24 mouse cellular contexts compared by ENCODE assay signal in the genomic region with DNA sequence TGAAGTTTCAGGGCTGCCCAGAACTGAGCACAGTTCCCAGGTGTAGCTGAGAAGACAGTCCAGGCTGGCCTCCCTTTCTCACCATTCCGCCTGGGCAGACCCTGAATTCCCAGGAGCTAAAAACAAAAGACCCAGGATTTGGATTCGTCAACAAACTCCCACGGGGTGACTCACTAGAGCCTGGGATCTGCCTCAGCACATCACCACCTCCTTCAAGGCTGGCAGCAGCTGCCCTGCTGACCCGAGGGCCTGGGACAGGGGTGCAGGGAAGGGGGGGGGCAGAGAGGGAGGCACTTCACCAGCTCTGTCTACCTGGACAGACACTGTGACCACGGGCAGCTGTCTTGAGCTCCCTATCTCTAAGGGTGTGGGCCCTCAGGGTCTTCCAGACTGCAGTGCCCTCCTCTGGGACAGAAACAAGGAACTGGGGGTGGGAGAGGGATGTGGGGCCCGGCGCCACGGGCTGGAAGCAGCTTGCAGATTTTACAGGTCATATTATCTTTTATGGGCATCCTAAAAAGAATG. TPM values are rescaled to one million over a fixed set of nuclear protein-coding genes. Genes with fewer than 3 reads are reported as not detected.
A peak's percentile ranks its signal among the peaks of the same experiment; 100 is the strongest.
DNase-seq lines count a peak whose midpoint lies in the region; ATAC-seq lines count a peak whose summit lies in the region.
"Had no signal": no experiment of that assay in that cellular context is flagged by ENCODE, and none has a peak within 500 bp of the region (broad histone marks: within the 10 kb centered on the region; RNA-seq: fewer than 3 reads in every experiment).

No protein-coding gene starts in this region.

- no peak for ATAC-seq in forebrain, embryonic 14.5 days
- no peak for ATAC-seq in hindbrain, embryonic 14.5 days (ENCODE audit: low FRiP score)
- ATAC-seq: forebrain, embryonic 16.5 days; midbrain, embryonic 16.5 days had no signal

- H3K4me1 ChIP-seq in forebrain, embryonic 10.5 days = peaks cover 22% of the 10 kb centered on the region
- peaks cover 7% of the 10 kb centered on the region; the same call in 1 of the 2 replicates for H3K4me1 ChIP-seq in forebrain, embryonic 14.5 days (ENCODE audit: control insufficient read depth, insufficient read depth, low read length)
- peaks cover 32% of the 10 kb centered on the region for H3K4me1 ChIP-seq in hindbrain, embryonic 10.5 days (replicated peaks)
- peaks cover 7% of the 10 kb centered on the region; the same call in 1 of the 2 replicates for H3K4me1 ChIP-seq in hindbrain, embryonic 14.5 days (replicated peaks; ENCODE audit: control insufficient read depth, insufficient read depth, low read length)
- peaks cover 12% of the 10 kb centered on the region for H3K4me1 ChIP-seq in embryonic facial prominence, embryonic 10.5 days
- H3K4me1 ChIP-seq: hindbrain, embryonic 15.5 days had no signal

- intact Hi-C loops in gastrocnemius, postnatal 14 days (cut with DNase I; ENCODE audit: low total_unique reads) = no loop called here

- no peak overlapping the region for H3K9ac ChIP-seq in forebrain, embryonic 14.5 days (ENCODE audit: low read length)
- no peak overlapping the region for H3K9ac ChIP-seq in hindbrain, embryonic 14.5 days
- H3K9ac ChIP-seq: hindbrain, embryonic 15.5 days; liver, embryonic 14.5 days; neural tube, embryonic 12.5 days had no signal

- peak overlapping the region; percentile 58; the same call in 1 of the 2 replicates for H3K27ac ChIP-seq in forebrain, embryonic 10.5 days
- H3K27ac ChIP-seq in forebrain, embryonic 14.5 days (ENCODE audit: low read depth, low read length) = no peak overlapping the region
- peak overlapping the region; percentile 43; the same call in 1 of the 2 replicates for H3K27ac ChIP-seq in hindbrain, embryonic 10.5 days
- H3K27ac ChIP-seq in hindbrain, embryonic 14.5 days = no peak overlapping the region
- peak overlapping the region; percentile 40; the same call in 1 of the 2 replicates for H3K27ac ChIP-seq in embryonic facial prominence, embryonic 10.5 days (replicated peaks)
- H3K27ac ChIP-seq: hindbrain, embryonic 15.5 days; kidney, postnatal 0 days; liver, embryonic 14.5 days; neural tube, embryonic 12.5 days had no signal

- no peak for DNase-seq in forebrain, embryonic 10.5 days (ENCODE audit: extremely low spot score, low spot score)
- no peak for DNase-seq in forebrain, embryonic 14.5 days (ENCODE audit: low spot score)
- DNase-seq in hindbrain, embryonic 10.5 days (ENCODE audit: low spot score) = no peak
- DNase-seq in hindbrain, embryonic 14.5 days (ENCODE audit: low spot score) = no peak
- peak; percentile 33 for DNase-seq in 3T3-L1 (ENCODE audit: low read depth, low spot score)
- DNase-seq in embryonic facial prominence, embryonic 10.5 days (ENCODE audit: low spot score) = no peak
- DNase-seq in testis, postnatal 14 days (ENCODE audit: low spot score) = no peak
- no peak for DNase-seq in gastrocnemius, postnatal 14 days
- DNase-seq: adrenal gland, adult 8-10 months; cerebellum, adult 8-10 months; cerebellum, postnatal 25 days; kidney, adult 2 months; layer of hippocampus, postnatal 36 days; left cerebral cortex, postnatal 4 days; liver; lung, adult 2 months; lung, postnatal 10 days; thymus, postnatal 14 days had no signal

- 45% methylated on average over 8 of the region's 8 CpGs for WGBS in forebrain, embryonic 10.5 days
- WGBS in forebrain, embryonic 14.5 days = 38% methylated on average over 8 of the region's 8 CpGs
- WGBS in hindbrain, embryonic 10.5 days = 44% methylated on average over 8 of the region's 8 CpGs
- WGBS in hindbrain, embryonic 14.5 days = 41% methylated on average over 8 of the region's 8 CpGs
- 47% methylated on average over 8 of the region's 8 CpGs for WGBS in embryonic facial prominence, embryonic 10.5 days

- H3K36me3 ChIP-seq in forebrain, embryonic 10.5 days (replicated peaks) = no peaks in the 10 kb centered on the region
- H3K36me3 ChIP-seq in forebrain, embryonic 14.5 days (ENCODE audit: control insufficient read depth, insufficient read depth, low read length) = no peaks in the 10 kb centered on the region
- H3K36me3 ChIP-seq in hindbrain, embryonic 10.5 days = no peaks in the 10 kb centered on the region
- no peaks in the 10 kb centered on the region for H3K36me3 ChIP-seq in hindbrain, embryonic 14.5 days (replicated peaks; ENCODE audit: control insufficient read depth, insufficient read depth)
- no peaks in the 10 kb centered on the region for H3K36me3 ChIP-seq in embryonic facial prominence, embryonic 10.5 days (replicated peaks)
- H3K36me3 ChIP-seq: hindbrain, embryonic 15.5 days; neural tube, embryonic 12.5 days had no signal

- no peak overlapping the region for H3K4me3 ChIP-seq in forebrain, embryonic 10.5 days
- no peak overlapping the region for H3K4me3 ChIP-seq in forebrain, embryonic 14.5 days (ENCODE audit: low read depth, low read length)
- H3K4me3 ChIP-seq in hindbrain, embryonic 10.5 days = no peak overlapping the region
- no peak overlapping the region for H3K4me3 ChIP-seq in hindbrain, embryonic 14.5 days (replicated peaks; ENCODE audit: low read length)
- no peak overlapping the region for H3K4me3 ChIP-seq in embryonic facial prominence, embryonic 10.5 days
- H3K4me3 ChIP-seq: hindbrain, embryonic 15.5 days; neural tube, embryonic 12.5 days had no signal

- no peaks in the 10 kb centered on the region for H3K9me3 ChIP-seq in forebrain, embryonic 10.5 days
- H3K9me3 ChIP-seq in forebrain, embryonic 14.5 days (replicated peaks; ENCODE audit: control insufficient read depth, low read length) = no peaks in the 10 kb centered on the region
- no peaks in the 10 kb centered on the region for H3K9me3 ChIP-seq in hindbrain, embryonic 10.5 days
- no peaks in the 10 kb centered on the region for H3K9me3 ChIP-seq in hindbrain, embryonic 14.5 days (ENCODE audit: control insufficient read depth, low read length)
- no peaks in the 10 kb centered on the region for H3K9me3 ChIP-seq in embryonic facial prominence, embryonic 10.5 days
- H3K9me3 ChIP-seq: hindbrain, embryonic 15.5 days; neural tube, embryonic 12.5 days had no signal

- peaks cover 68% of the 10 kb centered on the region for H3K27me3 ChIP-seq in forebrain, embryonic 10.5 days (ENCODE audit: poor library complexity, severe bottlenecking)
- no peaks in the 10 kb centered on the region for H3K27me3 ChIP-seq in forebrain, embryonic 14.5 days (replicated peaks; ENCODE audit: control insufficient read depth, insufficient read depth, low read length)
- peaks cover 57% of the 10 kb centered on the region for H3K27me3 ChIP-seq in hindbrain, embryonic 10.5 days (ENCODE audit: insufficient read depth, poor library complexity, severe bottlenecking)
- peaks cover 6% of the 10 kb centered on the region; the same call in 1 of the 2 replicates for H3K27me3 ChIP-seq in hindbrain, embryonic 14.5 days (ENCODE audit: control insufficient read depth, insufficient read depth, low read length)
- H3K27me3 ChIP-seq in embryonic facial prominence, embryonic 10.5 days (replicated peaks; ENCODE audit: low read depth, poor library complexity, severe bottlenecking) = peaks cover 74% of the 10 kb centered on the region

- H3K4me2 ChIP-seq in forebrain, embryonic 14.5 days (ENCODE audit: low read length) = no peak overlapping the region
- H3K4me2 ChIP-seq in hindbrain, embryonic 14.5 days (replicated peaks) = no peak overlapping the region
- H3K4me2 ChIP-seq: hindbrain, embryonic 15.5 days; neural tube, embryonic 12.5 days had no signal

RNA-seq across cellular contexts. Expression of a gene that starts 24.1 kb away (rescaled TPM):
- 4.4 and 4.7 TPM in 2 replicates for polyA plus RNA-seq in forebrain, embryonic 10.5 days (2016; fragmentation: Nextera tagmentation; extraction: Ambion mirVana)
- polyA plus RNA-seq in forebrain, embryonic 14.5 days (2014; fragmentation: Nextera tagmentation; extraction: Ambion mirVana) = 0.57 and 1.1 TPM in 2 replicates
- polyA plus RNA-seq in hindbrain, embryonic 10.5 days (2016; fragmentation: Nextera tagmentation; extraction: Ambion mirVana) = 13.8 and 14.4 TPM in 2 replicates
- polyA plus RNA-seq in hindbrain, embryonic 14.5 days (2014; fragmentation: Nextera tagmentation; extraction: Ambion mirVana) = 6.6 and 7.1 TPM in 2 replicates
- polyA plus RNA-seq in embryonic facial prominence, embryonic 10.5 days (2016; fragmentation: Nextera tagmentation; extraction: Ambion mirVana) = 3.7 and 3.9 TPM in 2 replicates
- 10 to 100 TPM; 31.2 to 32.9 TPM for total RNA-seq in gastrocnemius, postnatal 14 days (2021)

Comparison
In these comparisons a context has a peak if more than half of its experiments do, and no peak if none do; other contexts are left out.
1. H3K27ac ChIP-seq: peak in forebrain, embryonic 10.5 days (single experiment), hindbrain, embryonic 10.5 days (single experiment) and embryonic facial prominence, embryonic 10.5 days (single experiment); none in forebrain, embryonic 14.5 days (single experiment) and hindbrain, embryonic 14.5 days (single experiment).